Mouse (Mus musculus) left cerebral cortex, adult 2 months (tissue): Measurements from ENCODE around the gene Got2. TPM values are rescaled to one million over a fixed set of nuclear protein-coding genes. Genes with fewer than 3 reads are reported as not detected.
A peak's percentile ranks its signal among the peaks of the same experiment; 100 is the strongest.

ENCODE experiments used
- DNase-seq, 2 experiments: peaks; one replicate each; pipeline ENCODE4 v3.0.0; 2021 to 2022; ENCODE audit warnings: low spot score in 2 of 2, mixed read lengths in 1 of 2; ENCODE audit errors: extremely low spot score in 1 of 2
- H3K27ac ChIP-seq: fragments of 200-600 bp; 2 replicates; pipeline ENCODE4 v1.8.1; 2022
- H3K4me3 ChIP-seq: fragments of 200-600 bp; 2 replicates; pipeline ENCODE4 v1.8.1; 2022
- CTCF ChIP-seq: fragments of 200-600 bp; IDR thresholded peaks from 2 replicates; pipeline ENCODE4 v1.8.1; 2022; ENCODE audit warnings: antibody characterized with exemption, mild to moderate bottlenecking, moderate library complexity
- intact Hi-C: fragments of 180-260 bp; cut with DNase I; formaldehyde crosslinking; loops from one replicate; pipeline ENCODE4 v1.15.1; 2025
- total RNA-seq, 2 experiments: library from RNA; stranded (reverse); gene quantifications; 2 replicates each; pipeline ENCODE4 v1.2.3; 2021

The Got2 gene
- total RNA-seq, 2 experiments from 2014 or later: 214 to 225 TPM

GRCm38 (mm10) chr8:95854174-95854573 lies 34.2 kb downstream of the Got2 start:
- no peak for TF ChIP-seq CTCF
- DNase-seq: no peak
- intact Hi-C loops: no loop called here
- H3K4me3 ChIP-seq: no peak overlapping the region
- H3K27ac ChIP-seq: no peak overlapping the region

GRCm38 (mm10) chr8:95853102-95853843 lies 35.1 kb downstream of the Got2 start, which contains the start of gene Slc38a7:
Gene Slc38a7 (minus strand): TSS chr8:95853539.
- DNase-seq: peak; percentile 59 to 80
- Histone ChIP-seq H3K4me3 (peak within 1 kb of the TSS; percentile 77), H3K27ac (peak within 1 kb of the TSS; percentile 74)
- intact Hi-C loops: loop anchor here (1.0 to 2.0 kb wide), 2 partner anchors 36 to 46 kb away; partner anchors contain the start of genes Cnot1 and Got2
- no peak for TF ChIP-seq CTCF

GRCm38 (mm10) chr8:95852290-95852689 lies 36.1 kb downstream of the Got2 start:
- Histone ChIP-seq H3K4me3 (peak overlapping the region; percentile 77), H3K27ac (no peak overlapping the region)
- no peak for DNase-seq
- intact Hi-C loops: loop anchor here (2.0 kb wide), 1 partner anchor 37 kb away; the partner anchor contains the start of gene Got2
- TF ChIP-seq CTCF: no peak; the same call in 1 of the 2 replicates

- intact Hi-C loops: no loop called here
- H3K4me3 ChIP-seq: no peak overlapping the region
- DNase-seq: no peak
- H3K27ac ChIP-seq: no peak overlapping the region
- TF ChIP-seq CTCF: no peak
These were observed 38.0 kb downstream of the Got2 start for GRCm38 (mm10) chr8:95850326-95850725.

- intact Hi-C loops: no loop called here
- Histone ChIP-seq H3K4me3 (no peak overlapping the region), H3K27ac (no peak overlapping the region)
- no peak for TF ChIP-seq CTCF
- DNase-seq: no peak
These were observed 39.4 kb downstream of the Got2 start for GRCm38 (mm10) chr8:95848734-95849464.

GRCm38 (mm10) chr8:95848061-95848551 lies 40.2 kb downstream of the Got2 start:
- no peak for DNase-seq
- intact Hi-C loops: no loop called here
- no peak for TF ChIP-seq CTCF
- no peak overlapping the region for H3K27ac ChIP-seq
- H3K4me3 ChIP-seq: no peak overlapping the region

GRCm38 (mm10) chr8:95845026-95845425 lies 43.3 kb downstream of the Got2 start:
- Histone ChIP-seq H3K27ac (no peak overlapping the region), H3K4me3 (no peak overlapping the region)
- intact Hi-C loops: no loop called here
- no peak for DNase-seq
- TF ChIP-seq CTCF: no peak

GRCm38 (mm10) chr8:95843968-95844367 lies 44.4 kb downstream of the Got2 start:
- H3K4me3 ChIP-seq: no peak overlapping the region
- DNase-seq: no peak
- H3K27ac ChIP-seq: no peak overlapping the region
- intact Hi-C loops: loop anchor here (5.0 kb wide), 1 partner anchor 73 kb away; no protein-coding TSS in a partner anchor
- TF ChIP-seq CTCF: no peak

- intact Hi-C loops: loop anchor here (5.0 kb wide), 1 partner anchor 76 kb away; no protein-coding TSS in a partner anchor
- no peak for TF ChIP-seq CTCF
- Histone ChIP-seq H3K27ac (no peak overlapping the region), H3K4me3 (no peak overlapping the region)
- no peak for DNase-seq
These were observed 46.9 kb downstream of the Got2 start for GRCm38 (mm10) chr8:95841436-95841835.

GRCm38 (mm10) chr8:95839289-95839688 lies 49.1 kb downstream of the Got2 start:
- no peak for DNase-seq
- intact Hi-C loops: no loop called here
- Histone ChIP-seq H3K27ac (no peak overlapping the region), H3K4me3 (no peak overlapping the region)
- TF ChIP-seq CTCF: no peak

GRCm38 (mm10) chr8:95837266-95837665 lies 51.1 kb downstream of the Got2 start:
- TF ChIP-seq CTCF: no peak
- intact Hi-C loops: no loop called here

GRCm38 (mm10) chr8:95835891-95836290 lies 52.5 kb downstream of the Got2 start:
- intact Hi-C loops: no loop called here
- no peak for DNase-seq
- no peak for TF ChIP-seq CTCF
- Histone ChIP-seq H3K27ac (no peak overlapping the region), H3K4me3 (no peak overlapping the region)

More at GRCm38 (mm10) chr8:95837266-95837665, 51.1 kb downstream of the Got2 start:
- Histone ChIP-seq H3K27ac (no peak overlapping the region), H3K4me3 (no peak overlapping the region)
- no peak for DNase-seq
